Mouse (Mus musculus) monocyte, adult 2 months (primary cell): ENCODE results near the gene Hps6.

ENCODE experiments used
- DNase-seq, 2 experiments: peaks; one replicate each; pipeline ENCODE4 v3.0.0; 2022; ENCODE audit warnings: low spot score in 2 of 2, low read depth in 1 of 2

Gene Hps6

GRCm38 (mm10) chr19:46044993-46045695, 41.8 kb downstream of the Hps6 start, which contains the start of gene Ldb1:
Ldb1 (minus strand) TSS chr19:46045214.
- peak in 1 of 2 experiments; percentile 62 for DNase-seq

- no peak for DNase-seq
These were observed 42.5 kb downstream of the Hps6 start for GRCm38 (mm10) chr19:46045696-46046311.

GRCm38 (mm10) chr19:46046621-46047025, 43.3 kb downstream of the Hps6 start:
- DNase-seq: no peak

- no peak for DNase-seq
These were observed 44.1 kb downstream of the Hps6 start for GRCm38 (mm10) chr19:46047426-46047825.

- DNase-seq: no peak
These were observed 45.8 kb downstream of the Hps6 start for GRCm38 (mm10) chr19:46049129-46049528.

- DNase-seq: no peak
These were observed 47.2 kb downstream of the Hps6 start for GRCm38 (mm10) chr19:46050462-46050861.
